Mouse (Mus musculus): ENCODE data around the gene Atp12a. TPM values are rescaled to one million over a fixed set of nuclear protein-coding genes. Genes with fewer than 3 reads are reported as not detected.

Atp12a gene
- not detected for polyA plus RNA-seq (2012; fragmentation: generic; extraction: Trizol)

GRCm38 (mm10) chr14:56364711-56365237 is at the start of gene Atp12a:
TSS of gene Atp12a (plus strand) at chr14:56365068.

GRCm38 (mm10) chr14:56402311-56403071 is 37.6 kb downstream of the Atp12a start, which contains the start of gene Rnf17:
TSS of gene Rnf17 (plus strand) at chr14:56402581.

Other genes with a start within 250 kb of the Atp12a start
- not detected for gene Gzme, start 244.4 kb upstream of the Atp12a start, polyA plus RNA-seq (2012; fragmentation: generic; extraction: Trizol)
- gene Gzmd, start 232.5 kb upstream of the Atp12a start, polyA plus RNA-seq (2012; fragmentation: generic; extraction: Trizol): not detected
- gene Gzmg, start 205.5 kb upstream of the Atp12a start, polyA plus RNA-seq (2012; fragmentation: generic; extraction: Trizol): not detected
- gene Gzmn, start 190.5 kb upstream of the Atp12a start, polyA plus RNA-seq (2012; fragmentation: generic; extraction: Trizol): not detected
- not detected for gene Gzmf, start 153.7 kb upstream of the Atp12a start, polyA plus RNA-seq (2012; fragmentation: generic; extraction: Trizol)
- gene Gzmc, start 130.4 kb upstream of the Atp12a start, polyA plus RNA-seq (2012; fragmentation: generic; extraction: Trizol): not detected
- not detected for gene Gzmb, start 102.8 kb upstream of the Atp12a start, polyA plus RNA-seq (2012; fragmentation: generic; extraction: Trizol)
- gene Rnf17, start 37.5 kb downstream of the Atp12a start, polyA plus RNA-seq (2012; fragmentation: generic; extraction: Trizol): not detected
- gene Cenpj, start 210.4 kb downstream of the Atp12a start, polyA plus RNA-seq (2012; fragmentation: generic; extraction: Trizol): 1 to 10 TPM in 1 of 2 experiments, under 1 TPM in 1; 0.09 to 2.1 TPM
- gene Parp4, start 210.6 kb downstream of the Atp12a start, polyA plus RNA-seq (2012; fragmentation: generic; extraction: Trizol): 1 to 10 TPM; 1.6 to 9.9 TPM

All from C3H10T1/2 (cell line).